Mouse (Mus musculus): ENCODE data around the gene Syndig1. TPM values are rescaled to one million over a fixed set of nuclear protein-coding genes. Genes with fewer than 3 reads are reported as not detected.

Syndig1 gene
- polyA plus RNA-seq, 1 experiment from 2014 or later: 3.4 TPM

GRCm38 (mm10) chr2:149973583-149973982 is 144.6 kb downstream of the Syndig1 start:
- ATAC-seq (replicated peaks; ENCODE audit: insufficient number of reproducible peaks, low FRiP score, low TSS enrichment): no peak; the same call in 1 of the 2 replicates
- no peaks in the 10 kb centered on the region for H3K9me3 ChIP-seq (replicated peaks; ENCODE audit: control insufficient read depth, low read length)
- no peak overlapping the region for H3K4me2 ChIP-seq
- H3K9ac ChIP-seq (ENCODE audit: low read depth, low read length): no peak overlapping the region
- no peak overlapping the region for H3K4me3 ChIP-seq (ENCODE audit: low read depth, low read length)
- no peaks in the 10 kb centered on the region for H3K27me3 ChIP-seq (ENCODE audit: control insufficient read depth, insufficient read depth, low read length)
- no peaks in the 10 kb centered on the region for H3K36me3 ChIP-seq (ENCODE audit: control insufficient read depth, insufficient read depth, low read length)
- no peaks in the 10 kb centered on the region for H3K4me1 ChIP-seq (ENCODE audit: control insufficient read depth, insufficient read depth, low read length)
- H3K27ac ChIP-seq (ENCODE audit: low read depth, low read length): no peak overlapping the region
- 61% methylated on average over 6 of the region's 6 CpGs for WGBS (ENCODE audit: insufficient replicate concordance)

DNA sequence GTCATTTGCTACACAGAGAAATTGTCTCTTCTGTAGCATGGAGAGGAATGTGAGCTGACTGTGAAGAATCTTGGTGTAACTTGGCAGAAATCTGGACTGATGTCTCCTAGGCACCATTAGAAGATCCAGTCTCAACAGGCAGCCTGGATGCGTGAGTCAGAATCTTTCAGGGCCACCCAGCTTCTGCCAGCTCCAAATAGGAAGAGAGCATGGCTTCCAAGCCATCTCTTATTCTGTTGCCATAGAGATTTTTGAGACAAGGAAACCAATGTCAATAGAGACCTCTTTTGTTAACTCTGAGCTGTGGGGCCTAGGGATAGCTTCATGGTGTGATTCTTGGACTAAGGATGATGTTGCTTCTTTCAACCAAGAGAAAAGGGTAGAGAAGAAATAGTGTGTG is 151.4 kb downstream of the Syndig1 start:
- 76% methylated on average over 1 of the region's 1 CpGs for WGBS (ENCODE audit: insufficient replicate concordance)
- no peaks in the 10 kb centered on the region for H3K36me3 ChIP-seq (ENCODE audit: control insufficient read depth, insufficient read depth, low read length)
- ATAC-seq (replicated peaks; ENCODE audit: insufficient number of reproducible peaks, low FRiP score, low TSS enrichment): no peak
- no peak overlapping the region for H3K4me2 ChIP-seq
- H3K9ac ChIP-seq (ENCODE audit: low read depth, low read length): no peak overlapping the region
- H3K4me1 ChIP-seq (ENCODE audit: control insufficient read depth, insufficient read depth, low read length): no peaks in the 10 kb centered on the region
- H3K4me3 ChIP-seq (ENCODE audit: low read depth, low read length): no peak overlapping the region
- H3K9me3 ChIP-seq (replicated peaks; ENCODE audit: control insufficient read depth, low read length): no peaks in the 10 kb centered on the region
- no peak overlapping the region for H3K27ac ChIP-seq (ENCODE audit: low read depth, low read length)
- no peaks in the 10 kb centered on the region for H3K27me3 ChIP-seq (ENCODE audit: control insufficient read depth, insufficient read depth, low read length)

DNA sequence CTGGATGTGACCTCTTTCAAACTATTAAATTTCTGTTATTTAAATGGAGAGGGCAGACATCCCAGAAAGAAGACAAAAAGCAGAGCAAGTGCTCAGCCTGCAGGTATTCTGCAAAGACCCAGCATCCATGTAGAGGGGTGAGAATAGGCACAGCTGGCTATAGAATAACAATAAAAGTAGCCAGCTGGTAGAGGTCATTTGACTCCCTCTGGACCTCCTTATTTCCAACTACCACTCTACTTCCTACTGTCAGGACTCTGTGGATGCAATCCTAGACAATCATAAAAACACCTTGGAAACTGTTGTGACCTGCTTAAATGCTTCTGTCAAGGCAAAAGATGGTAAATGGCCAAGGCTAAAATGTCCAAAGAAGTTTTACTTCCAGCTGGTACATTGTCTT is 153.5 kb downstream of the Syndig1 start:
- Histone ChIP-seq H3K27me3 (ENCODE audit: control insufficient read depth, insufficient read depth, low read length) (no peaks in the 10 kb centered on the region), H3K4me2 (no peak overlapping the region), H3K9me3 (replicated peaks; ENCODE audit: control insufficient read depth, low read length) (no peaks in the 10 kb centered on the region), H3K9ac (ENCODE audit: low read depth, low read length) (no peak overlapping the region), H3K4me1 (ENCODE audit: control insufficient read depth, insufficient read depth, low read length) (no peaks in the 10 kb centered on the region), H3K4me3 (ENCODE audit: low read depth, low read length) (no peak overlapping the region), H3K36me3 (ENCODE audit: control insufficient read depth, insufficient read depth, low read length) (no peaks in the 10 kb centered on the region), H3K27ac (ENCODE audit: low read depth, low read length) (no peak overlapping the region)
- no peak for ATAC-seq (replicated peaks; ENCODE audit: insufficient number of reproducible peaks, low FRiP score, low TSS enrichment)

- 56% methylated on average over 1 of the region's 1 CpGs for WGBS (ENCODE audit: insufficient replicate concordance)
- H3K4me2 ChIP-seq: no peak overlapping the region
- no peak overlapping the region for H3K4me3 ChIP-seq (ENCODE audit: low read depth, low read length)
- no peaks in the 10 kb centered on the region for H3K36me3 ChIP-seq (ENCODE audit: control insufficient read depth, insufficient read depth, low read length)
- H3K9me3 ChIP-seq (replicated peaks; ENCODE audit: control insufficient read depth, low read length): no peaks in the 10 kb centered on the region
- no peak for ATAC-seq (replicated peaks; ENCODE audit: insufficient number of reproducible peaks, low FRiP score, low TSS enrichment)
- H3K27ac ChIP-seq (ENCODE audit: low read depth, low read length): no peak overlapping the region
- H3K27me3 ChIP-seq (ENCODE audit: control insufficient read depth, insufficient read depth, low read length): no peaks in the 10 kb centered on the region
- H3K9ac ChIP-seq (ENCODE audit: low read depth, low read length): no peak overlapping the region
- no peaks in the 10 kb centered on the region for H3K4me1 ChIP-seq (ENCODE audit: control insufficient read depth, insufficient read depth, low read length)
These were observed 154.1 kb downstream of the Syndig1 start for GRCm38 (mm10) chr2:149983107-149983506.

- Histone ChIP-seq H3K9me3 (replicated peaks; ENCODE audit: control insufficient read depth, low read length) (no peaks in the 10 kb centered on the region), H3K4me1 (ENCODE audit: control insufficient read depth, insufficient read depth, low read length) (no peaks in the 10 kb centered on the region), H3K4me3 (ENCODE audit: low read depth, low read length) (no peak overlapping the region), H3K9ac (ENCODE audit: low read depth, low read length) (no peak overlapping the region), H3K27ac (ENCODE audit: low read depth, low read length) (no peak overlapping the region), H3K36me3 (ENCODE audit: control insufficient read depth, insufficient read depth, low read length) (no peaks in the 10 kb centered on the region), H3K4me2 (no peak overlapping the region), H3K27me3 (ENCODE audit: control insufficient read depth, insufficient read depth, low read length) (no peaks in the 10 kb centered on the region)
- ATAC-seq (replicated peaks; ENCODE audit: insufficient number of reproducible peaks, low FRiP score, low TSS enrichment): no peak
These were observed 158.6 kb downstream of the Syndig1 start for GRCm38 (mm10) chr2:149987610-149988009.

DNA sequence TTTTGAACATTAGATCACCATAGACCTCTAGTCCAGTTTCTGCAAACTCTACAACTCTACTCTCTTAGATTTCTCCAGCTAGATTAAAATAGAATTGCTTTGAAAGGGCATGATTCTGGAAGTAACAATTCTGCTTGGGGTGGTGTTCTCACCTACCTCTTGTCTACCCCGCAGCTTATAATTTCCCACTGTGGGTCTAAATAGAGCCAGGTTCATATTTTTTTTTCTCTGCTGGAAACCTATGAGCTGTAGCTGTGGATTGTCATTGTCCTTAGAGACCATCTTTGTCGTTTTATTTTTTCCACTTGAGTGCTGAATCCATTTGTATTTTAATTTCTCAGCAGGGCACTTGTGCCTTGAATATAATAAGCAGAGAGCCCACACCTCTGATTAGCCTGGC is 162.5 kb downstream of the Syndig1 start:
- Histone ChIP-seq H3K36me3 (ENCODE audit: control insufficient read depth, insufficient read depth, low read length) (no peaks in the 10 kb centered on the region), H3K9me3 (replicated peaks; ENCODE audit: control insufficient read depth, low read length) (no peaks in the 10 kb centered on the region), H3K4me3 (ENCODE audit: low read depth, low read length) (no peak overlapping the region), H3K27ac (ENCODE audit: low read depth, low read length) (no peak overlapping the region), H3K4me2 (no peak overlapping the region), H3K9ac (ENCODE audit: low read depth, low read length) (no peak overlapping the region), H3K27me3 (ENCODE audit: control insufficient read depth, insufficient read depth, low read length) (no peaks in the 10 kb centered on the region), H3K4me1 (ENCODE audit: control insufficient read depth, insufficient read depth, low read length) (no peaks in the 10 kb centered on the region)
- 61% methylated on average over 2 of the region's 2 CpGs for WGBS (ENCODE audit: insufficient replicate concordance)
- no peak for ATAC-seq (replicated peaks; ENCODE audit: insufficient number of reproducible peaks, low FRiP score, low TSS enrichment)

GRCm38 (mm10) chr2:149992921-149993320 is 163.9 kb downstream of the Syndig1 start:
- Histone ChIP-seq H3K4me1 (ENCODE audit: control insufficient read depth, insufficient read depth, low read length) (no peaks in the 10 kb centered on the region), H3K27me3 (ENCODE audit: control insufficient read depth, insufficient read depth, low read length) (no peaks in the 10 kb centered on the region), H3K4me3 (ENCODE audit: low read depth, low read length) (no peak overlapping the region), H3K9me3 (replicated peaks; ENCODE audit: control insufficient read depth, low read length) (no peaks in the 10 kb centered on the region), H3K4me2 (no peak overlapping the region), H3K36me3 (ENCODE audit: control insufficient read depth, insufficient read depth, low read length) (no peaks in the 10 kb centered on the region), H3K9ac (ENCODE audit: low read depth, low read length) (no peak overlapping the region), H3K27ac (ENCODE audit: low read depth, low read length) (no peak overlapping the region)
- 84% methylated on average over 4 of the region's 4 CpGs for WGBS (ENCODE audit: insufficient replicate concordance)
- no peak for ATAC-seq (replicated peaks; ENCODE audit: insufficient number of reproducible peaks, low FRiP score, low TSS enrichment)

DNA sequence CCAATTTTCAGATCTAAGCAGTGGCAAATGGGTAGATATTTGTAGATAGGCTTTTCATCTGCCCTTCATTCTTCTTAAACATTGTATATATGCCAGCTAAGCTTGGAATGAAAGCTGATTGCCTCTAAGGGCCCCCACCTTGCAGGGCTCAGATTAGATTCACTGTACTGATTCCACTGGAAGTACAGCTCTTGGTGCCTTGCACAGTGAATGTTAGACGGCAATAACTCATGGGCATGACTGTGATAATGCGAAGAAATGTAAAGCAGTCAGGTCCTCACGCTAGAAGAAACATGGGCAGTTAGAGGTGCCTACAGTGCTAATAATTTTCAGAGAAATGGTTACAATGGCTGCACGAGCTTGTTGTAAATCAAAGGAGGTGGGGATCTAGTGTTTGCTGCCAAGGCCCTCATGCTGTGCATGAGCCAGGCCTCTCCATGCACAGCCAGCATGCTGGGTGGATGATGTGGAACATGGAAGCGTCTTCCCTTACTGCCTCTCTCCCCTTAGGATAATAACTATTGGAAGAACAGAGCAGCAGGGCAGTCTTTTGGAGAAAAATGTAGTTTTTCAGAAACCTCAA is 167.5 kb downstream of the Syndig1 start:
- Histone ChIP-seq H3K4me1 (ENCODE audit: control insufficient read depth, insufficient read depth, low read length) (no peaks in the 10 kb centered on the region), H3K36me3 (ENCODE audit: control insufficient read depth, insufficient read depth, low read length) (no peaks in the 10 kb centered on the region), H3K4me3 (ENCODE audit: low read depth, low read length) (no peak overlapping the region), H3K27me3 (ENCODE audit: control insufficient read depth, insufficient read depth, low read length) (no peaks in the 10 kb centered on the region), H3K9ac (ENCODE audit: low read depth, low read length) (no peak overlapping the region), H3K4me2 (no peak overlapping the region), H3K9me3 (replicated peaks; ENCODE audit: control insufficient read depth, low read length) (no peaks in the 10 kb centered on the region), H3K27ac (ENCODE audit: low read depth, low read length) (no peak overlapping the region)
- 72% methylated on average over 5 of the region's 5 CpGs for WGBS (ENCODE audit: insufficient replicate concordance)
- ATAC-seq (replicated peaks; ENCODE audit: insufficient number of reproducible peaks, low FRiP score, low TSS enrichment): no peak

- Histone ChIP-seq H3K4me3 (ENCODE audit: low read depth, low read length) (no peak overlapping the region), H3K9ac (ENCODE audit: low read depth, low read length) (no peak overlapping the region), H3K27me3 (ENCODE audit: control insufficient read depth, insufficient read depth, low read length) (no peaks in the 10 kb centered on the region), H3K27ac (ENCODE audit: low read depth, low read length) (no peak overlapping the region), H3K36me3 (ENCODE audit: control insufficient read depth, insufficient read depth, low read length) (no peaks in the 10 kb centered on the region), H3K9me3 (replicated peaks; ENCODE audit: control insufficient read depth, low read length) (no peaks in the 10 kb centered on the region), H3K4me1 (ENCODE audit: control insufficient read depth, insufficient read depth, low read length) (no peaks in the 10 kb centered on the region), H3K4me2 (no peak overlapping the region)
- 71% methylated on average over 2 of the region's 2 CpGs for WGBS (ENCODE audit: insufficient replicate concordance)
- ATAC-seq (replicated peaks; ENCODE audit: insufficient number of reproducible peaks, low FRiP score, low TSS enrichment): no peak
These were observed 168.6 kb downstream of the Syndig1 start for GRCm38 (mm10) chr2:149997657-149998056.
